Mouse (Mus musculus): ENCODE data around the gene Armc10. TPM values are rescaled to one million over a fixed set of nuclear protein-coding genes. Genes with fewer than 3 reads are reported as not detected.

The Armc10 gene
- polyA plus RNA-seq (2012; rRNA removed; ENCODE audit: low replicate concordance), result 28.1 and 87.7 TPM in 2 replicates

DNA sequence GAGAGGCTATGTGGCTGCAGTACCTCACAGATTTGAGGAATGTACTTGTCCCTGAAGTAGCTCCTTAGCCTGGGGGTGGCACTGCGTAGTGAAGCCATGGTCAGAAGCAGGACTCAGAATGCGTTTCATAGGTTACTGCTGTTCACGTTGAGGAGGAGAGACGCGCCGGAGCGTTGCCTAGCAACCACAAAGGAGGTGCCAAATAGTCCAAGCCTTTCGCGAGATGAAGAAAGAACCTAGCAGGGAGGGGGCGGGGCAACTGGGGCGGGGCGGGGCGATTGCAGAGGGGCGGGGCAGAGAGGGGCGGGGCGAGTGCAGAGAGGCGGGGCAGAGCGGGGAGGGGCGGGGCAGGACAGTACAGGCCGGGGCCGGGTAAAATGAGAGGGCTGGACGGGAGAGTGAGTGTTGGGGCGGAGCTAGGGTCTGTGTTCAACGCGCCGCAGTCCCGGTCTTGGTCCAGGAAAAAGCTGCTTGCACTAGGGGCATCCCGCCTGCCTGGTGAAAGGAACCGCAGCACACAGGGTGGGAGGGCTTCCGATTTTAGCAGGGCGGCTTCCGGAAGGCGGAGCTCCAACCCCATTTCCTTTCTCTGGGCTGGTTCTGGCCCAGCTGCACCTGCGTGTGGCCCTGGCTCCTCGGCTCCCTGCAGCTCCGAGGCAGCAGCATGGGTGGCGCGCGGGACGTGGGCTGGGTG lies at the start of gene Armc10, which contains the start of gene Fbxl13:
Armc10 (plus strand) TSS at position 375 of the 694 bp plus-strand sequence.
Fbxl13 (minus strand) TSS at position 196 of the 694 bp plus-strand sequence.

DNA sequence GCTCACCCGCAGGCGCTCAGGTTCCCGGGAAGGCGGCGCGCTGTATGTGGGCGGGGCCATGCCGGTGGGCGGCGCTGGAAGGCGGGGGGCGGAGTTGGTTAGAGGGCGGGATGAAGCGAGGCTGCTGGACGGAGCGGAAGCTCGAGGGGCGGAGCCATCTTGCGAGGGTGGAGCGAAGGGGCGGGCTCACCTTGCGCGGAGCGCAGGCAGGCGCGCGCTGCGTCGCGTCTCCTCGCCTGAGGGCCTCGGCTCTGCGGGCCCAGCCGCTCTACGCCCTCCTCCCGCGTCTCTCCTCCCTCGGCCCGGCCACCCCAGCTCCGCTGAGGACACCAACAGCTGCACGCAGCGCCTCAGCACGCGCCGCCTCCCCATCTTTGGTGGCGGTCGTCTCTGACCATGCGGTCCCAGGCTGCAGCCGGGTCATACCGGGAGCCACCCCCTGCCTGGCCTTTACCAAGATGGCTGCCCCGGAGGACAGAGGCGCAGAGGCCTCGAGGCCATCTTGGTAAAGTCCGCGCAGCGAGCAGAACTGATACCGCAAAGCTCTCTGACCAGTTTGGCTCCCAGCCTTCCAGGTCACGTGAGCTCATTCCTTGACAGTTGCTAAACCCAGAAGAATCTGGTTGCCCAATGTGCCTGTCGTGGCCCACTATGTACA lies 55.9 kb downstream of the Armc10 start, which contains the start of gene Napepld:
Napepld (minus strand) TSS at position 46 of the 658 bp plus-strand sequence.

Other genes starting within 250 kb of the Armc10 start
- gene Ccdc146, start 221.1 kb upstream of the Armc10 start, polyA plus RNA-seq (2012; rRNA removed; ENCODE audit: low replicate concordance), result 0.33 TPM in 1 of 2 replicates, not detected in the other
- 1.4 and 2.9 TPM in 2 replicates for gene Fam185a, start 220.9 kb upstream of the Armc10 start, polyA plus RNA-seq (2012; rRNA removed; ENCODE audit: low replicate concordance)
- 13.2 and 18.6 TPM in 2 replicates for gene Lrrc17, start 102.3 kb upstream of the Armc10 start, polyA plus RNA-seq (2012; rRNA removed; ENCODE audit: low replicate concordance)
- gene Fbxl13, start 179 bp upstream of the Armc10 start, polyA plus RNA-seq (2012; rRNA removed; ENCODE audit: low replicate concordance), result 0.16 and 0.45 TPM in 2 replicates
- 4.8 and 5.1 TPM in 2 replicates for gene Napepld, start 55.6 kb downstream of the Armc10 start, polyA plus RNA-seq (2012; rRNA removed; ENCODE audit: low replicate concordance)
- gene Pmpcb, start 91.3 kb downstream of the Armc10 start, polyA plus RNA-seq (2012; rRNA removed; ENCODE audit: low replicate concordance), result 24.7 and 68.1 TPM in 2 replicates
- gene Dnajc2, start 139.4 kb downstream of the Armc10 start, polyA plus RNA-seq (2012; rRNA removed; ENCODE audit: low replicate concordance), result 5.4 and 14.6 TPM in 2 replicates
- gene Psmc2, start 139.5 kb downstream of the Armc10 start, polyA plus RNA-seq (2012; rRNA removed; ENCODE audit: low replicate concordance), result 12.8 and 26.3 TPM in 2 replicates
- not detected in 2 replicates for gene Slc26a5, start 219.8 kb downstream of the Armc10 start, polyA plus RNA-seq (2012; rRNA removed; ENCODE audit: low replicate concordance)